Mouse (Mus musculus) sigmoid colon, adult 10 weeks (tissue): Measurements from ENCODE around the gene Hip1r. TPM values are rescaled to one million over a fixed set of nuclear protein-coding genes. Genes with fewer than 3 reads are reported as not detected.

Source experiments
- polyA plus RNA-seq: library from polyadenylated mRNA; stranded (reverse); fragments of 350-450 nt; fragmentation: Illumina TruSeq; extraction: RNeasy Lipid Tissue Mini Kit (QIAGEN cat#74804); gene quantifications from one replicate; pipeline ENCODE4 v1.2.3, GENCODE M21; 2014; ENCODE audit warnings: low read depth, low replicate concordance

The Hip1r gene
- polyA plus RNA-seq: 1.6 TPM

DNA sequence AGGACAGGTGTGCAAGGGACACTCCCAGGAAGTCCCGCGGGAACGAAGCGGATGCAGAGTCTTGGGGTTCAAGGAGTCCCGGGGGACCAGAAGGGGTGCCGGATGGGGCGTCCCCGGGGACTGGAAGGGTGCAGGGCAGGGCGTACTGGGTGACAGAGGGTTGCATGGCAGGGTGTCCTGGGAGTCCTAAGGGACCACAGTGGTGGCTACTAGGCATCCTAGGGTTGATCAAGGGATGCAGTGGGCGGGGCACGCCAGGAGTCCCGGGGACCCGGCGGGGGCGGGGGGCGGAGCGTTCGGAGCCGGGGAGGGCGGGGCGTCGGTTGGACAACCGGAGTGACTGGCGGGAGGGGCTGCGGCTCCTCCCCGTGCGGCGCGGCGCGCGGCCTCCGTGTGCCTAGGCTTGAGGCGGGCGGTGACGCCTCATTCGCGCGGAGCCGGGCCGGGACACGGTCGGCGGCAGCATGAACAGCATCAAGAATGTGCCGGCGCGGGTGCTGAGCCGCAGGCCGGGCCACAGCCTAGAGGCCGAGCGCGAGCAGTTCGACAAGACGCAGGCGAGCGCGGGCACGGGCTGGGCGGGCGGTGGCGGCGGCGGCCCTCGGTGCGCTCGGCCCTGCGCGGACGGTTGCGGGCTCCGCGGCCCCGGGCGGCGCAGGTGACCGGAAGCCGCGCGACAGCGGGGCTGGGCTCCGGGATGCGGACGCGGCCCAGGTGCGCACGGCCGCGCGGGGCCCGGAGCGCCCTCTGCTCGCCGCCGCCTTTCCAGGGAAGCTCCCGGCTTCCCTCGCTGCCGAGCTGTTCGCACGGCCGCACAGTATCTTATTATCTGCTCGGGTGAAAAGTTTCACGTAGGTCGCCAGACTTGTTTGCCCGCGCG, at the start of gene Hip1r:
Gene Hip1r, plus strand, starts transcription at position 330 of the 880 bp plus-strand sequence.

DNA sequence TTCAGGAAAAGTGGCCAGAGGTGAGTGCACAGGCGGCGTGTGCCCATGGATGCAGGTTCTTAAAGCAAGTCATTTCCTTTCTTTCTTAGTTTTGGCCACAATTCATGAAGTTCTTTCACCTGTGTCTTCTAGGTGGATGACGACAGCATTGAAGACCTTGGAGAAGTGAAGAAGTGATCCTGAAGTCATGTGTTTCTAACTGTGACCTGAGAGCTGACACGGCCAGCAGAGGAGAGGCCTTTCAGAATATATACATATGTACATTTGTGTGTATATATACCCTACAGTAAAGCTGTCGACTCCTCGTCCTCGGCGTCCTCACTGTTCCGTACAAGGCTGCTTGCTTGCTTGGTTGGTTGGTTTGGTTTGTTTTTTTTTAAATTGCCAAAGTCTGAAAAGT, 46.3 kb upstream of the Hip1r start, which contains the start of gene Gm43518:
Gene Gm43518, plus strand, starts transcription at position 301 of the 400 bp plus-strand sequence.

DNA sequence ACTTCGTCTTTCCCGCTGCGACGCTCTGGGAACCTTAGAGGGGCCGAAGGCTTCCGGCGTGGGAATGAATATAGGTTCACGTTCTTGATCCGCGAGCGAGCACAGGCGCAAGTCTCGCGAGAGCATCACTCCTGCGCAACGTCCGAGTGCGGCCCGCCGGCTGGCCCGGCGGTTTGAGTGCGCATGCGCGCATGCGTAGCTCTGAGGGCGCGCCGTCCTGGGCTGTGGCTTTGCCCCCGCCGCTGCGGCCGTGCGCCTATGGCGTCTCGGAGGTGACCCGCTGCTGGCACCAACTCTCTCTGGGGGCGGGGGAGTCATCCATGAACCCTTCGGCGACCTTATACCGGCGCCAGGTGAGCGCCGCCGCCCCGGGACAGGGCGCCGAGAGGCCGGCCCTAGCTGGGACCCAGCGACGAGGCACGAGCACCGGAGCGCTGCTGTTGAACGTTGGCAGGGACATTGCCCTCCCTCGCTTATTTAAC, 42.9 kb upstream of the Hip1r start, which contains the start of gene Ccdc62:
Gene Ccdc62, plus strand, starts transcription at position 172 of the 482 bp plus-strand sequence.

DNA sequence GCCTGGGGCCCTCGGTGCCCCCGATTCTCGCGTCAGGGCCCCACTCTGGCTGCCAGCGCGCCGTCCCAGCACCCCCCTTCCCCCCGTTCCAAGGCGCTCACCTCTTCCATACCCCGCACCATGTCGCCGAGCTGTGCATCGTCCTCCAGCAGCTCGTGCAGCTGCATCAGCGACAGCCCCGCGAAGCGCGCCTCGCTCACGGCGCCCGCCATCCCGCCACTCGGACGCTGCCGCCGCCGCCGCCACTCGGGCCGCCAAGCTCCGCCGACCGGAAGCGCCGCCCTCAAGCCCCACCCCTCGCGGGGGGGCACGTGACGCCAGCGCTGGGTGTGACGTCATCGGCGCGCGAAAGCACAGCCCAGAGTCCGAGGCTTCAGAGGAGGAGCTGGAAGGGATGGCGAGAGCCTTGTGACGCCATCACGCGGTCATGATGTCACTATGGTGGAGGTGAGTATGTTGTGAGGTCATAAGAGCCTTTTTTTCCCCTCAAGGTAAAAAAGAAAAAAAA, 58.6 kb downstream of the Hip1r start, which contains the start of gene Vps37b:
Gene Vps37b, minus strand, starts transcription at position 270 of the 508 bp plus-strand sequence.

Other genes with a start within 250 kb of the Hip1r start
- 419 TPM for gene Rsrc2, start 224.2 kb upstream of the Hip1r start, polyA plus RNA-seq
- 6.9 TPM for gene Kntc1, start 223.9 kb upstream of the Hip1r start, polyA plus RNA-seq
- 0.50 TPM for gene Hcar2, start 108.1 kb upstream of the Hip1r start, polyA plus RNA-seq
- gene Hcar1, start 93.6 kb upstream of the Hip1r start, polyA plus RNA-seq: 1.4 TPM
- 225 TPM for gene Denr, start 66.5 kb upstream of the Hip1r start, polyA plus RNA-seq
- gene Gm43518, start 46.2 kb upstream of the Hip1r start, polyA plus RNA-seq: not detected
- gene Ccdc62, start 42.9 kb upstream of the Hip1r start, polyA plus RNA-seq: 7.2 TPM
- 9.1 TPM for gene Vps37b, start 58.6 kb downstream of the Hip1r start, polyA plus RNA-seq
- gene Abcb9, start 122.2 kb downstream of the Hip1r start, polyA plus RNA-seq: 0.79 TPM
- gene Ogfod2, start 138.7 kb downstream of the Hip1r start, polyA plus RNA-seq: 1.2 TPM
- gene Arl6ip4, start 142.5 kb downstream of the Hip1r start, polyA plus RNA-seq: 1.7 TPM